Mouse (Mus musculus) CD4-positive, CD25-positive, alpha-beta regulatory T cell, adult 9 weeks (primary cell): Measurements from ENCODE around the gene Ythdf2. TPM values are rescaled to one million over a fixed set of nuclear protein-coding genes. Genes with fewer than 3 reads are reported as not detected.

Source experiments
- polyA plus RNA-seq: library from polyadenylated mRNA; unstranded; fragments of 100-300 nt; shearing (Covaris generic); gene quantifications from one replicate; pipeline ENCODE4 v1.2.1, GENCODE M21; 2017

The Ythdf2 gene
- 78.3 TPM for polyA plus RNA-seq

GRCm38 (mm10) chr4:132211953-132212734 lies at the start of gene Ythdf2:
Gene Ythdf2 (minus strand): TSS chr4:132212303.

DNA sequence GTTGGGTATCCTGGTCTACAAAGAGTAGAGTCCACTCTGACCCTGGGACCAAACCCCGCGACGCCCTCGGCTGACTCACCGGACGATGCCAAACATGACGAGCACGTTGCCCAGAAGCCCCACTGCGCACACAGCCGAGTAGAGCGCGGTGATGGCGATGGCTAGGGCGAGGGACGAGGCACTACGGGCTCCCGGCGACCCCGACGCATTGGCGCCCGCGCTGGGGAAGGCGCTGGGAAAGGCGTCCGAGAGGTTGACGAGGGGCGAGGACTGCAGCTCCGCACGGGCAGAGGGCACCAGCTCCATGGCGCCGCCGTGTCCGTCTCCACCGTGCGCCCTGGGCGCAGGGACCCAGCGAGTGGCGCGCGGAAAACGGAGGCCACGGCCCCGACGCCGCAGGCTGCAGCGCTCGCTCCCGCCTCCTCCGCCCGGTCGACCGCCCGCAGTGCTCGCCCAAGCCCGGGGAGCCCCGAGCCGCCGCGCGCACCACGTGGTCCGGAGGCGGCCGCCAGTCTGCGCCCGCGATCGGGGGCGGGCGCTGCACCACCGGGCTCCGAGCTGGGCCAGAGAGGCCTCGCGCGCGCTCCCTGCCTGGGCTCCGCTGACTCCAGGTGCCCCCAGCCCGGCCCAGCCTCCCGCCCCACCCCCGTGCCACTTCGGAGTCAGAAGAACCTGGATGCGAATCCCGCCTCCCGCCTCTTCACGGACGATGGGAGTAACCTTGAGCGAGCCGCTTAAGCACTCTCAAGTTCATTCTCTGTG lies 67.8 kb downstream of the Ythdf2 start, which contains the start of gene Oprd1:
TSS of gene Oprd1 (minus strand) at position 407 of the 762 bp plus-strand sequence.

Other genes with a start within 250 kb of the Ythdf2 start
- 0.12 TPM for gene Gm10300, start 137.6 kb downstream of the Ythdf2 start, polyA plus RNA-seq
- gene Epb41, start 137.0 kb downstream of the Ythdf2 start, polyA plus RNA-seq: 70.9 TPM
- gene Oprd1, start 67.8 kb downstream of the Ythdf2 start, polyA plus RNA-seq: not detected
- 6.7 TPM for gene Gmeb1, start 49.3 kb upstream of the Ythdf2 start, polyA plus RNA-seq
- 89.7 TPM for gene Taf12, start 62.1 kb upstream of the Ythdf2 start, polyA plus RNA-seq
- gene Rab42, start 91.1 kb upstream of the Ythdf2 start, polyA plus RNA-seq: 0.74 TPM
- gene Trnau1ap, start 117.2 kb upstream of the Ythdf2 start, polyA plus RNA-seq: 35.4 TPM
- 32.7 TPM for gene Rcc1, start 141.3 kb upstream of the Ythdf2 start, polyA plus RNA-seq
- 4.5 TPM for gene Phactr4, start 210.2 kb upstream of the Ythdf2 start, polyA plus RNA-seq